Mouse (Mus musculus) CH12.LX (cell line): ENCODE measurements around the gene Galnt6.

Source experiments
- CHD2 ChIP-seq: IDR thresholded peaks from 2 replicates; pipeline ENCODE4 v1.6.1; 2011; ENCODE audit warnings: low read length, improper control_type of control experiment
- CTCF ChIP-seq, 2 experiments: IDR thresholded peaks in 1 of 2; conservative IDR thresholded peaks in 1 of 2; 2 replicates each; pipeline ENCODE4 v1.5.1; 2011 to 2012; ENCODE audit warnings: low read depth in 2 of 2, low read length in 2 of 2, improper control_type of control experiment in 1 of 2, inconsistent platforms in 1 of 2, mild to moderate bottlenecking in 1 of 2, moderate library complexity in 1 of 2
- EP300 ChIP-seq: IDR thresholded peaks from 2 replicates; pipeline ENCODE4 v1.6.1; 2011; ENCODE audit warnings: low read length, improper control_type of control experiment
- MAX ChIP-seq: IDR thresholded peaks from 2 replicates; pipeline ENCODE4 v1.6.1; 2011; ENCODE audit warnings: low read length, improper control_type of control experiment
- POLR2A ChIP-seq: IDR thresholded peaks from 2 replicates; pipeline ENCODE4 v1.6.1; 2011; ENCODE audit warnings: low read depth, mild to moderate bottlenecking, improper control_type of control experiment, low read length
- RCOR1 ChIP-seq: conservative IDR thresholded peaks from 2 replicates; pipeline ENCODE4 v1.6.1; 2012; ENCODE audit warnings: low read depth, mild to moderate bottlenecking, inconsistent platforms, low read length, improper control_type of control experiment
- ZMIZ1 ChIP-seq: IDR thresholded peaks from 2 replicates; pipeline ENCODE4 v1.6.1; 2012; ENCODE audit warnings: low read depth, mild to moderate bottlenecking, inconsistent platforms, low read length, improper control_type of control experiment

DNA sequence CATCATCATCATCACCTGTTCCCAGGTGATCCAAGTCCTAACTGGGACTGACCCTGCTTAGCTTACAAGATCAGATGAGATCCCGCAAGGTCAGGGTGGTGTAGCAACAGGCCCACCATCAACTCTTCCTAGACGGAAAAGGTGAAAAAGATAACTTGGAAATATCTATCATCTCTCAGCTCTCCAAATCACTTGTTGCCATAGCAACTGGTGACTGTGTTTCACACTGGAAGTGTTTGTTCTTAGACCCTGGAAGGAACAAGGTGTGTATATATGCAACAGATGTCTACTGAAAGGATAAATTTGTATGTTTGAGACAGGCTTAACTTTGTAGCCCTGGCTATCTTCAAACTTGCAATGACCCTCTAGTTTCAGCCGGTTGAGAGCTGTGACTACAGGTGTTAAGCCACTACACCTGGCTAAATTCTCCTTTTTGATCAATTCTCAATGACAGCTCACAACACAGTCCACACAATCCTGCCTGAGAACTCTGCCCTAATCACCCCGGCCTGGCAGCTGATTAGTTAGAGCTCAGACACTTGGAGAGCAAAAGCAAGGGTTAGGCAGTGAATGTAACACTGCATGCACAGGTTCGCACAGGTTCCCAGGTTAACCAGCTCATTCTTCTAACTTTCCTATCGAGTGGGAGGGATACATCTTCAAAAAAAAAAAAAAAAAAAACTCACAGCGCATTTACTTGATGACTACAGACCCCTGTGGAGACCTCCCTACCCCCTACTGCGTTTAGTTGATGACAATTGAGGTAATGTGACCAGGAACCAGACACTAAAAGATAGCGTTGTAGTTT lies 63.6 kb downstream of the Galnt6 start:
- TF ChIP-seq CTCF (conservative IDR thresholded peaks at IDR 0.05 in 1 of 2, IDR thresholded peaks at IDR 0.05 in 1 of 2; ENCODE audit: low read depth in 2 of 2, low read length in 2 of 2) (no peak), EP300 (no peak), MAX (no peak), POLR2A (no peak), CHD2 (no peak), ZMIZ1 (no peak), RCOR1 (no peak)
